Mouse (Mus musculus) thymus, postnatal 36 days (tissue): ENCODE results near the gene 2700081O15Rik.
A peak's percentile ranks its signal among the peaks of the same experiment; 100 is the strongest.

Experiments used
- DNase-seq, 2 experiments: peaks; one replicate each; pipeline ENCODE4 v3.0.0; 2022; ENCODE audit warnings: mixed read lengths in 2 of 2

Gene 2700081O15Rik

GRCm38 (mm10) chr19:7420841-7421601 is 3.6 kb downstream of the 2700081O15Rik start:
- no peak for DNase-seq

- DNase-seq, result peak; percentile 13 to 48
Measured at GRCm38 (mm10) chr19:7421602-7422591, 4.5 kb downstream of the 2700081O15Rik start.

- peak in 1 of 2 experiments; percentile 20 for DNase-seq
Measured at GRCm38 (mm10) chr19:7422656-7423027, 5.2 kb downstream of the 2700081O15Rik start.

GRCm38 (mm10) chr19:7423028-7423655 is 5.7 kb downstream of the 2700081O15Rik start:
- peak; percentile 8 to 19 for DNase-seq

- DNase-seq, result no peak
Measured at GRCm38 (mm10) chr19:7423656-7424030, 6.2 kb downstream of the 2700081O15Rik start.

GRCm38 (mm10) chr19:7424131-7424530 is 6.7 kb downstream of the 2700081O15Rik start:
- no peak for DNase-seq

- no peak for DNase-seq
Measured at GRCm38 (mm10) chr19:7424590-7425397, 7.4 kb downstream of the 2700081O15Rik start.

GRCm38 (mm10) chr19:7425398-7425775 is 8.0 kb downstream of the 2700081O15Rik start:
- DNase-seq, result no peak

- DNase-seq, result no peak
Measured at GRCm38 (mm10) chr19:7434887-7435286, 17.5 kb downstream of the 2700081O15Rik start.

- DNase-seq, result no peak
Measured at GRCm38 (mm10) chr19:7436061-7436970, 18.9 kb downstream of the 2700081O15Rik start.

GRCm38 (mm10) chr19:7438295-7438694 is 20.9 kb downstream of the 2700081O15Rik start:
- DNase-seq, result no peak

GRCm38 (mm10) chr19:7441493-7441892 is 24.1 kb downstream of the 2700081O15Rik start:
- peak; percentile 36 to 58 for DNase-seq

- DNase-seq, result no peak
Measured at GRCm38 (mm10) chr19:7445105-7445504, 27.7 kb downstream of the 2700081O15Rik start.

- DNase-seq, result peak in 1 of 2 experiments; percentile 5
Measured at GRCm38 (mm10) chr19:7445596-7445995, 28.2 kb downstream of the 2700081O15Rik start.

- DNase-seq, result no peak
Measured at GRCm38 (mm10) chr19:7456803-7457202, 39.4 kb downstream of the 2700081O15Rik start.

GRCm38 (mm10) chr19:7458901-7459300 is 41.5 kb downstream of the 2700081O15Rik start:
- DNase-seq, result no peak

- DNase-seq, result no peak
Measured at GRCm38 (mm10) chr19:7459370-7459769, 41.9 kb downstream of the 2700081O15Rik start.

- DNase-seq, result no peak
Measured at GRCm38 (mm10) chr19:7467915-7468314, 50.5 kb downstream of the 2700081O15Rik start.

GRCm38 (mm10) chr19:7470643-7471042 is 53.2 kb downstream of the 2700081O15Rik start:
- no peak for DNase-seq
